Mouse (Mus musculus) ES-CJ7 (cell line): ENCODE measurements around the gene Zfp598.
"Not testable (repeated sequence)": the region's sequence is repeated elsewhere in the genome, so short reads cannot be mapped to it uniquely, and the experiment has no call there.

Source experiments
- DNase-seq: peaks from one replicate; pipeline ENCODE4 v3.0.0; 2011; ENCODE audit warnings: low read depth, low spot score

The Zfp598 gene

GRCm38 (mm10) chr17:24721383-24721955 lies 52.0 kb downstream of the Zfp598 start:
- DNase-seq = not testable (repeated sequence)

GRCm38 (mm10) chr17:24722220-24722924 lies 52.9 kb downstream of the Zfp598 start:
- peak; percentile 55 for DNase-seq

GRCm38 (mm10) chr17:24723122-24723880 lies 53.8 kb downstream of the Zfp598 start:
- DNase-seq = no peak

- DNase-seq = no peak
Observed at GRCm38 (mm10) chr17:24723881-24724180, 54.3 kb downstream of the Zfp598 start.

GRCm38 (mm10) chr17:24724184-24724583 lies 54.7 kb downstream of the Zfp598 start, which contains the start of gene Ndufb10:
TSS of gene Ndufb10 (minus strand) at chr17:24724478.
- DNase-seq = peak; percentile 94

- no peak for DNase-seq
Observed at GRCm38 (mm10) chr17:24725637-24726390, 56.3 kb downstream of the Zfp598 start.

GRCm38 (mm10) chr17:24727618-24728017 lies 58.1 kb downstream of the Zfp598 start, which contains the start of gene Rpl3l:
TSS of gene Rpl3l (plus strand) at chr17:24727820.
- DNase-seq = no peak

GRCm38 (mm10) chr17:24728184-24728583 lies 58.7 kb downstream of the Zfp598 start:
- DNase-seq = no peak

GRCm38 (mm10) chr17:24729067-24729466 lies 59.6 kb downstream of the Zfp598 start:
- no peak for DNase-seq

GRCm38 (mm10) chr17:24730787-24731186 lies 61.3 kb downstream of the Zfp598 start:
- DNase-seq = no peak
